Mouse (Mus musculus): ENCODE measurements at regions not wholly inside any gene's neighbourhood (a gene's known extent, or its start where the extent isn't known, plus 50 kb on each side); places are given as distances from the start of the nearest gene placed in this dataset.

GRCm38 (mm10) chr6:123930951-123931350 is 77.7 kb upstream of the Vmn2r25 start:
- DNase-seq = peak; percentile 59

- DNase-seq = peak; percentile 59
These were observed 84.7 kb upstream of the Vmn2r25 start for GRCm38 (mm10) chr6:123937930-123938329.

- DNase-seq = no peak
These were observed 63.0 kb upstream of the Vmn2r26 start for GRCm38 (mm10) chr6:123961321-123961720.

- no peak for DNase-seq
These were observed 53.2 kb upstream of the Vmn2r26 start for GRCm38 (mm10) chr6:123971180-123971579.
